Mouse (Mus musculus) cerebellum, adult 11-12 months (tissue): ENCODE data around the gene Islr.

Source experiments
- DNase-seq: peaks from one replicate; pipeline ENCODE4 v3.0.0; 2022

Islr gene

GRCm38 (mm10) chr9:58111431-58111830 is 92.7 kb downstream of the Islr start:
- peak; percentile 91 for DNase-seq

GRCm38 (mm10) chr9:58110787-58111186 is 93.3 kb downstream of the Islr start:
- peak; percentile 65 for DNase-seq

- DNase-seq: no peak
Measured at GRCm38 (mm10) chr9:58107494-58107893, 96.6 kb downstream of the Islr start.
